ENCODE assay signal across 8 mouse cellular contexts in genomic region chr5:32230372-32230771, GRCm38 (mm10). TPM values are rescaled to one million over a fixed set of nuclear protein-coding genes. Genes with fewer than 3 reads are reported as not detected.
DNase-seq lines count a peak whose midpoint lies in the region; TF ChIP-seq lines count a peak whose summit lies in the region.

No protein-coding gene starts in this region.

- no peak for TF ChIP-seq POLR2A in cortical plate, adult 2 months (IDR thresholded peaks at IDR 0.05; ENCODE audit: extremely low read depth, insufficient read depth, low read length)

- DNase-seq in gastrocnemius, adult 2 months, result peak; percentile 22
- no peak for DNase-seq in gastrocnemius, postnatal 36 days
- peak; percentile 31 for DNase-seq in right cerebral cortex, postnatal 14 days
- no peak for DNase-seq in right cerebral cortex, adult 18-20 months
- peak; percentile 38 to 57 for DNase-seq in lung, postnatal 4 days
- no peak for DNase-seq in gastrocnemius, postnatal 25 days
- DNase-seq in layer of hippocampus, adult 11-12 months (ENCODE audit: low spot score), result no peak

- intact Hi-C loops in gastrocnemius, adult 2 months (cut with DNase I), result no loop called here
- intact Hi-C loops in gastrocnemius, postnatal 36 days (cut with DNase I), result no loop called here

- no peak overlapping the region for H3K4me3 ChIP-seq in gastrocnemius, adult 2 months
- H3K4me3 ChIP-seq in cortical plate, adult 2 months (ENCODE audit: insufficient read depth, low read length), result no peak overlapping the region

- H3K4me1 ChIP-seq in cortical plate, adult 2 months (ENCODE audit: control insufficient read depth, insufficient read depth, low read length), result no peaks in the 10 kb centered on the region

- peak; percentile 57 for TF ChIP-seq CTCF in gastrocnemius, adult 2 months (IDR thresholded peaks at IDR 0.05)
- TF ChIP-seq CTCF in cortical plate, adult 2 months (IDR thresholded peaks at IDR 0.05; ENCODE audit: extremely low read depth, insufficient read depth, low read length), result 0 out of 2 replicates have a peak, but pooled peaks have one; percentile 11

- H3K27ac ChIP-seq in gastrocnemius, adult 2 months, result no peak overlapping the region
- no peak overlapping the region for H3K27ac ChIP-seq in cortical plate, adult 2 months (ENCODE audit: insufficient read depth, low read length)

RNA-seq across cellular contexts. Expression of gene Plb1, which starts 2.1 kb away (rescaled TPM):
- total RNA-seq in gastrocnemius, adult 2 months (2021), result 1 to 10 TPM in 1 of 2 experiments, under 1 TPM in 1; 0.97 to 1.3 TPM
- total RNA-seq in gastrocnemius, postnatal 36 days (2021), result 1 to 10 TPM; 1.3 to 1.6 TPM
- 3.6 and 5.0 TPM in 2 replicates for polyA plus RNA-seq in cortical plate, adult 2 months (2012; rRNA removed)
- total RNA-seq in gastrocnemius, postnatal 25 days (2021), result 1 to 10 TPM; 2.3 to 3.2 TPM

Comparison
In these comparisons a context has a peak if more than half of its experiments do, and no peak if none do; other contexts are left out.
1. DNase-seq: peak in gastrocnemius, adult 2 months (single experiment), right cerebral cortex, postnatal 14 days (single experiment) and lung, postnatal 4 days (2 of 2); none in gastrocnemius, postnatal 36 days (0 of 2), right cerebral cortex, adult 18-20 months (single experiment), gastrocnemius, postnatal 25 days (single experiment) and layer of hippocampus, adult 11-12 months (single experiment).